Mouse (Mus musculus): ENCODE measurements around the gene Mfsd6. TPM values are rescaled to one million over a fixed set of nuclear protein-coding genes. Genes with fewer than 3 reads are reported as not detected.

The Mfsd6 gene
- total RNA-seq (2023), result 6.6 to 7.6 TPM (median 6.7 TPM) in 4 replicates

GRCm38 (mm10) chr1:52727056-52727900 is at the start of gene Mfsd6:
Gene Mfsd6, minus strand, starts transcription at chr1:52727462.

GRCm38 (mm10) chr1:52630248-52630936 is 96.9 kb downstream of the Mfsd6 start, which contains the start of gene Nemp2:
Gene Nemp2, plus strand, starts transcription at chr1:52630703.

Other genes with a start within 250 kb of the Mfsd6 start
- gene Nab1, start 226.8 kb downstream of the Mfsd6 start, total RNA-seq (2023), result 51.1 to 64.6 TPM (median 56.4 TPM) in 4 replicates
- 40.7 to 49.3 TPM (median 46.0 TPM) in 4 replicates for gene Nemp2, start 96.8 kb downstream of the Mfsd6 start, total RNA-seq (2023)
- 9.7 to 23.8 TPM (median 14.5 TPM) in 4 replicates for gene Inpp1, start 90.2 kb upstream of the Mfsd6 start, total RNA-seq (2023)
- 12.9 to 17.8 TPM (median 15.4 TPM) in 4 replicates for gene Hibch, start 117.5 kb upstream of the Mfsd6 start, total RNA-seq (2023)

Data from B cell, adult 62 days (primary cell).